ENCODE assay signal across 27 mouse cellular contexts in genomic region chr12:76574815-76575214, GRCm38 (mm10). TPM values are rescaled to one million over a fixed set of nuclear protein-coding genes. Genes with fewer than 3 reads are reported as not detected.
DNase-seq lines count a peak whose midpoint lies in the region; ATAC-seq and TF ChIP-seq lines count a peak whose summit lies in the region.
"Had no signal": no experiment of that assay in that cellular context is flagged by ENCODE, and none has a peak within 500 bp of the region (broad histone marks: within the 10 kb centered on the region; RNA-seq: fewer than 3 reads in every experiment).

No protein-coding gene starts in this region.

- 89% methylated on average over 6 of the region's 6 CpGs for WGBS in midbrain, embryonic 11.5 days
- 93% methylated on average over 6 of the region's 6 CpGs for WGBS in midbrain, embryonic 10.5 days
- WGBS in cerebellum, adult 2 months = 22% methylated on average over 6 of the region's 6 CpGs
- WGBS in liver, embryonic 11.5 days = 87% methylated on average over 6 of the region's 6 CpGs

- no peaks in the 10 kb centered on the region for H3K9me3 ChIP-seq in midbrain, embryonic 11.5 days (ENCODE audit: control insufficient read depth, low read length)
- H3K9me3 ChIP-seq in midbrain, embryonic 10.5 days (replicated peaks) = peaks cover 7% of the 10 kb centered on the region; the same call in 1 of the 2 replicates
- H3K9me3 ChIP-seq in liver, embryonic 11.5 days (ENCODE audit: control insufficient read depth, low read length) = no peaks in the 10 kb centered on the region
- H3K9me3 ChIP-seq: embryonic facial prominence, embryonic 12.5 days; forebrain, embryonic 15.5 days; hindbrain, embryonic 15.5 days; limb, embryonic 12.5 days; lung, embryonic 15.5 days; midbrain, embryonic 12.5 days; neural tube, embryonic 12.5 days had no signal

- no peak overlapping the region for H3K9ac ChIP-seq in midbrain, embryonic 11.5 days (ENCODE audit: low read length)
- H3K9ac ChIP-seq in liver, embryonic 11.5 days (ENCODE audit: low read depth, low read length) = no peak overlapping the region
- H3K9ac ChIP-seq: embryonic facial prominence, embryonic 12.5 days; forebrain, embryonic 15.5 days; hindbrain, embryonic 15.5 days; limb, embryonic 12.5 days; lung, embryonic 15.5 days; midbrain, embryonic 12.5 days; neural tube, embryonic 12.5 days had no signal

- no peak overlapping the region for H3K27ac ChIP-seq in midbrain, embryonic 11.5 days (ENCODE audit: low read depth, low read length)
- no peak overlapping the region for H3K27ac ChIP-seq in midbrain, embryonic 10.5 days (replicated peaks)
- H3K27ac ChIP-seq in cerebellum, adult 2 months (ENCODE audit: insufficient read depth, low read length) = no peak overlapping the region
- H3K27ac ChIP-seq in liver, embryonic 11.5 days (ENCODE audit: low read depth, low read length) = no peak overlapping the region
- H3K27ac ChIP-seq: embryonic facial prominence, embryonic 12.5 days; forebrain, embryonic 15.5 days; hindbrain, embryonic 15.5 days; kidney, postnatal 0 days; limb, embryonic 12.5 days; lung, embryonic 15.5 days; midbrain, embryonic 12.5 days; neural tube, embryonic 12.5 days had no signal

- no peak overlapping the region for H3K4me2 ChIP-seq in midbrain, embryonic 11.5 days
- no peak overlapping the region for H3K4me2 ChIP-seq in liver, embryonic 11.5 days
- H3K4me2 ChIP-seq: embryonic facial prominence, embryonic 12.5 days; forebrain, embryonic 15.5 days; heart, embryonic 11.5 days; hindbrain, embryonic 15.5 days; limb, embryonic 12.5 days; lung, embryonic 15.5 days; midbrain, embryonic 12.5 days; neural tube, embryonic 12.5 days had no signal

- H3K4me1 ChIP-seq in midbrain, embryonic 11.5 days (ENCODE audit: control insufficient read depth, insufficient read depth, low read length) = no peaks in the 10 kb centered on the region
- peaks cover 26% of the 10 kb centered on the region for H3K4me1 ChIP-seq in midbrain, embryonic 10.5 days
- peaks cover 31% of the 10 kb centered on the region for H3K4me1 ChIP-seq in cerebellum, adult 2 months (ENCODE audit: control insufficient read depth, insufficient read depth, low read length)
- peaks cover 7% of the 10 kb centered on the region; the same call in 1 of the 2 replicates for H3K4me1 ChIP-seq in liver, embryonic 11.5 days (replicated peaks; ENCODE audit: control insufficient read depth, insufficient read depth, low read length)
- H3K4me1 ChIP-seq: forebrain, embryonic 15.5 days; hindbrain, embryonic 15.5 days; midbrain, embryonic 12.5 days; neural tube, embryonic 12.5 days had no signal

- H3K36me3 ChIP-seq in midbrain, embryonic 11.5 days (ENCODE audit: control insufficient read depth, insufficient read depth, low read length) = no peaks in the 10 kb centered on the region
- H3K36me3 ChIP-seq in midbrain, embryonic 10.5 days = peaks cover 7% of the 10 kb centered on the region; the same call in 1 of the 2 replicates
- peaks cover 7% of the 10 kb centered on the region; the same call in 1 of the 2 replicates for H3K36me3 ChIP-seq in liver, embryonic 11.5 days (ENCODE audit: control insufficient read depth, insufficient read depth, low read length)
- H3K36me3 ChIP-seq: forebrain, embryonic 15.5 days; hindbrain, embryonic 15.5 days; midbrain, embryonic 12.5 days; neural tube, embryonic 12.5 days had no signal

- peak; percentile 59 for DNase-seq in midbrain, embryonic 11.5 days (ENCODE audit: low spot score, missing footprints)
- no peak for DNase-seq in midbrain, embryonic 10.5 days (ENCODE audit: low spot score)
- peak; percentile 90 to 94 for DNase-seq in cerebellum, adult 2 months
- DNase-seq in cerebellum, postnatal 14 days = peak; percentile 93
- DNase-seq in right cerebral cortex, adult 18-20 months = no peak
- no peak for DNase-seq in liver, embryonic 11.5 days (ENCODE audit: low spot score)
- DNase-seq: adrenal gland, adult 2 months; adrenal gland, postnatal 36 days; B cell, adult 2 months; embryo, embryonic 11 days; gastrocnemius, postnatal 25 days; heart, adult 18-20 months; kidney, adult 8-10 months; right cerebral cortex, postnatal 4 days; thymus, postnatal 4 days had no signal

- ATAC-seq in midbrain, embryonic 11.5 days (ENCODE audit: low FRiP score) = no peak
- ATAC-seq in liver, embryonic 11.5 days (replicated peaks; ENCODE audit: low FRiP score) = no peak
- ATAC-seq: activated CD4-positive, CD25-positive, alpha-beta regulatory T cell, adult 4 months; forebrain, embryonic 15.5 days; inflammation-experienced regulatory T-cells, adult 6 months had no signal

- TF ChIP-seq CTCF in cerebellum, adult 2 months (IDR thresholded peaks at IDR 0.05; ENCODE audit: borderline replicate concordance, insufficient read depth, low read depth, low read length) = no peak

- TF ChIP-seq POLR2A in cerebellum, adult 2 months (IDR thresholded peaks at IDR 0.05; ENCODE audit: borderline replicate concordance, insufficient read depth, low read length) = no peak

- no peak overlapping the region for H3K4me3 ChIP-seq in midbrain, embryonic 11.5 days (ENCODE audit: low read depth, low read length)
- H3K4me3 ChIP-seq in midbrain, embryonic 10.5 days = no peak overlapping the region
- no peak overlapping the region for H3K4me3 ChIP-seq in cerebellum, adult 2 months (replicated peaks; ENCODE audit: insufficient read depth, low read depth, low read length)
- H3K4me3 ChIP-seq in liver, embryonic 11.5 days (ENCODE audit: low read depth, low read length) = no peak overlapping the region
- H3K4me3 ChIP-seq: embryonic facial prominence, embryonic 12.5 days; forebrain, embryonic 15.5 days; hindbrain, embryonic 15.5 days; limb, embryonic 12.5 days; lung, embryonic 15.5 days; midbrain, embryonic 12.5 days; myocyte; neural tube, embryonic 12.5 days had no signal

- no peaks in the 10 kb centered on the region for H3K27me3 ChIP-seq in midbrain, embryonic 11.5 days (ENCODE audit: control insufficient read depth, insufficient read depth, low read length)
- no peaks in the 10 kb centered on the region for H3K27me3 ChIP-seq in midbrain, embryonic 10.5 days (ENCODE audit: low read depth, poor library complexity, severe bottlenecking)
- H3K27me3 ChIP-seq in cerebellum, adult 2 months (ENCODE audit: control insufficient read depth, insufficient read depth, low read length) = no peaks in the 10 kb centered on the region
- 0 out of 2 replicates have a peak, but pooled peaks cover 3% of the 10 kb centered on the region for H3K27me3 ChIP-seq in liver, embryonic 11.5 days (replicated peaks; ENCODE audit: control insufficient read depth, insufficient read depth, low read length)
- H3K27me3 ChIP-seq: embryonic facial prominence, embryonic 12.5 days; forebrain, embryonic 15.5 days; hindbrain, embryonic 15.5 days; limb, embryonic 12.5 days; lung, embryonic 15.5 days; midbrain, embryonic 12.5 days; neural tube, embryonic 12.5 days had no signal

RNA-seq across cellular contexts. Expression of gene Plekhg3, which starts 44.1 kb away (rescaled TPM):
- 0.62 and 1.3 TPM in 2 replicates for polyA plus RNA-seq in midbrain, embryonic 11.5 days (2014; fragmentation: Nextera tagmentation; extraction: Ambion mirVana)
- polyA plus RNA-seq in midbrain, embryonic 10.5 days (2016; fragmentation: Nextera tagmentation; extraction: Ambion mirVana) = 1.1 and 1.5 TPM in 2 replicates
- 30.1 and 34.4 TPM in 2 replicates for polyA plus RNA-seq in cerebellum, adult 2 months (2012; rRNA removed)
- 3.4 and 4.1 TPM in 2 replicates for polyA plus RNA-seq in liver, embryonic 11.5 days (2014; fragmentation: Nextera tagmentation; extraction: Ambion mirVana)

Comparison
In these comparisons a context has a peak if more than half of its experiments do, and no peak if none do; other contexts are left out.
1. DNase-seq: peak in midbrain, embryonic 11.5 days (single experiment), cerebellum, adult 2 months (2 of 2) and cerebellum, postnatal 14 days (2 of 2); none in midbrain, embryonic 10.5 days (single experiment), right cerebral cortex, adult 18-20 months (single experiment) and liver, embryonic 11.5 days (single experiment).